Mouse (Mus musculus): ENCODE measurements around the gene Ism2. TPM values are rescaled to one million over a fixed set of nuclear protein-coding genes. Genes with fewer than 3 reads are reported as not detected.
A peak's percentile ranks its signal among the peaks of the same experiment; 100 is the strongest.

The Ism2 gene
- polyA plus RNA-seq, 1 experiment from 2014 or later = 1.7 TPM

GRCm38 (mm10) chr12:87266108-87266826 lies 33.2 kb downstream of the Ism2 start, which contains the start of the genes Vipas39 and Ahsa1:
Gene Vipas39 (minus strand): TSS chr12:87266256.
Gene Ahsa1 (plus strand): TSS chr12:87266479.
- ATAC-seq (ENCODE audit: insufficient number of reproducible peaks, low FRiP score, low TSS enrichment, low read depth) = peak; percentile 96
- Histone ChIP-seq H3K4me3 (peak within 1 kb of the TSS; percentile 69), H3K27ac (peak within 1 kb of the TSS; percentile 90), H3K4me1 (peaks cover 8% of the 10 kb centered on the region), H3K9me3 (no peaks in the 10 kb centered on the region), H3K9ac (peak within 1 kb of the TSS; percentile 71), H3K4me2 (peak within 1 kb of the TSS; percentile 83), H3K27me3 (no peaks in the 10 kb centered on the region), H3K36me3 (peaks cover 46% of the 10 kb centered on the region)
- under 1% methylated on average over 31 of the region's 31 CpGs for WGBS

GRCm38 (mm10) chr12:87265444-87265843 lies 34.1 kb downstream of the Ism2 start:
- H3K4me3 ChIP-seq = peak overlapping the region; percentile 69
- WGBS = 14% methylated on average over 11 of the region's 11 CpGs
- peaks cover 46% of the 10 kb centered on the region for H3K36me3 ChIP-seq
- H3K4me1 ChIP-seq = peaks cover 8% of the 10 kb centered on the region
- no peak for ATAC-seq (ENCODE audit: insufficient number of reproducible peaks, low FRiP score, low TSS enrichment, low read depth)
- peak overlapping the region; percentile 90; the same call in 1 of the 2 replicates for H3K27ac ChIP-seq
- peak overlapping the region; percentile 53 for H3K4me2 ChIP-seq
- no peaks in the 10 kb centered on the region for H3K9me3 ChIP-seq
- peak overlapping the region; percentile 71 for H3K9ac ChIP-seq
- H3K27me3 ChIP-seq = no peaks in the 10 kb centered on the region

- 92% methylated on average over 8 of the region's 8 CpGs for WGBS
- Histone ChIP-seq H3K9ac (no peak overlapping the region), H3K4me2 (no peak overlapping the region), H3K4me3 (no peak overlapping the region), H3K36me3 (peaks cover 62% of the 10 kb centered on the region), H3K4me1 (no peaks in the 10 kb centered on the region; the same call in 1 of the 2 replicates), H3K27me3 (no peaks in the 10 kb centered on the region), H3K27ac (no peak overlapping the region), H3K9me3 (no peaks in the 10 kb centered on the region)
- ATAC-seq (ENCODE audit: insufficient number of reproducible peaks, low FRiP score, low TSS enrichment, low read depth) = no peak
Measured at GRCm38 (mm10) chr12:87260562-87260961, 38.9 kb downstream of the Ism2 start.

- Histone ChIP-seq H3K9me3 (no peaks in the 10 kb centered on the region), H3K27ac (no peak overlapping the region), H3K9ac (no peak overlapping the region), H3K4me3 (no peak overlapping the region), H3K4me2 (no peak overlapping the region), H3K4me1 (no peaks in the 10 kb centered on the region), H3K36me3 (peaks cover 84% of the 10 kb centered on the region), H3K27me3 (no peaks in the 10 kb centered on the region)
- 95% methylated on average over 5 of the region's 5 CpGs for WGBS
- ATAC-seq (ENCODE audit: insufficient number of reproducible peaks, low FRiP score, low TSS enrichment, low read depth) = no peak
Measured at GRCm38 (mm10) chr12:87256629-87257028, 42.9 kb downstream of the Ism2 start.

GRCm38 (mm10) chr12:87253878-87254277 lies 45.6 kb downstream of the Ism2 start:
- WGBS = 92% methylated on average over 6 of the region's 6 CpGs

GRCm38 (mm10) chr12:87250161-87250560 lies 49.3 kb downstream of the Ism2 start:
- H3K36me3 ChIP-seq = peaks cover 86% of the 10 kb centered on the region
- no peak overlapping the region for H3K9ac ChIP-seq
- H3K4me3 ChIP-seq = no peak overlapping the region
- no peak overlapping the region for H3K4me2 ChIP-seq
- ATAC-seq (ENCODE audit: insufficient number of reproducible peaks, low FRiP score, low TSS enrichment, low read depth) = no peak
- WGBS = 90% methylated on average over 6 of the region's 6 CpGs
- H3K27me3 ChIP-seq = no peaks in the 10 kb centered on the region
- H3K27ac ChIP-seq = no peak overlapping the region
- no peaks in the 10 kb centered on the region for H3K9me3 ChIP-seq
- H3K4me1 ChIP-seq = no peaks in the 10 kb centered on the region

More at GRCm38 (mm10) chr12:87253878-87254277, 45.6 kb downstream of the Ism2 start:
- Histone ChIP-seq H3K9me3 (no peaks in the 10 kb centered on the region), H3K27me3 (no peaks in the 10 kb centered on the region), H3K36me3 (peaks cover 93% of the 10 kb centered on the region), H3K27ac (no peak overlapping the region), H3K4me2 (no peak overlapping the region), H3K4me3 (no peak overlapping the region), H3K4me1 (no peaks in the 10 kb centered on the region), H3K9ac (no peak overlapping the region)
- no peak for ATAC-seq (ENCODE audit: insufficient number of reproducible peaks, low FRiP score, low TSS enrichment, low read depth)

- no peak for ATAC-seq (ENCODE audit: insufficient number of reproducible peaks, low FRiP score, low TSS enrichment, low read depth)
- no peaks in the 10 kb centered on the region for H3K27me3 ChIP-seq
- 97% methylated on average over 1 of the region's 1 CpGs for WGBS
- no peak within 1 kb of the TSS for H3K4me3 ChIP-seq
- H3K27ac ChIP-seq = no peak within 1 kb of the TSS
- peaks cover 44% of the 10 kb centered on the region for H3K36me3 ChIP-seq
- H3K4me2 ChIP-seq = no peak within 1 kb of the TSS
- no peak within 1 kb of the TSS for H3K9ac ChIP-seq
- no peaks in the 10 kb centered on the region for H3K4me1 ChIP-seq
- H3K9me3 ChIP-seq = no peaks in the 10 kb centered on the region
Measured at GRCm38 (mm10) chr12:87238632-87239031, 60.9 kb downstream of the Ism2 start, which contains the start of gene Noxred1. Gene Noxred1 (minus strand): TSS chr12:87238732.

GRCm38 (mm10) chr12:87236882-87237483 lies 62.5 kb downstream of the Ism2 start:
- Histone ChIP-seq H3K4me3 (no peak overlapping the region), H3K4me2 (no peak overlapping the region), H3K4me1 (no peaks in the 10 kb centered on the region), H3K27me3 (no peaks in the 10 kb centered on the region), H3K36me3 (peaks cover 36% of the 10 kb centered on the region), H3K9ac (no peak overlapping the region), H3K27ac (no peak overlapping the region), H3K9me3 (no peaks in the 10 kb centered on the region)
- no peak for ATAC-seq (ENCODE audit: insufficient number of reproducible peaks, low FRiP score, low TSS enrichment, low read depth)
- 72% methylated on average over 5 of the region's 5 CpGs for WGBS

GRCm38 (mm10) chr12:87230379-87230895 lies 69.1 kb downstream of the Ism2 start:
- ATAC-seq (ENCODE audit: insufficient number of reproducible peaks, low FRiP score, low TSS enrichment, low read depth) = no peak
- Histone ChIP-seq H3K9me3 (no peaks in the 10 kb centered on the region), H3K4me2 (no peak overlapping the region), H3K27ac (no peak overlapping the region), H3K36me3 (no peaks in the 10 kb centered on the region), H3K4me1 (no peaks in the 10 kb centered on the region), H3K9ac (no peak overlapping the region), H3K27me3 (no peaks in the 10 kb centered on the region), H3K4me3 (no peak overlapping the region)

GRCm38 (mm10) chr12:87229633-87230032 lies 69.9 kb downstream of the Ism2 start:
- H3K27ac ChIP-seq = no peak overlapping the region
- no peaks in the 10 kb centered on the region for H3K27me3 ChIP-seq
- no peak overlapping the region for H3K9ac ChIP-seq
- H3K4me3 ChIP-seq = no peak overlapping the region
- H3K4me2 ChIP-seq = no peak overlapping the region
- no peaks in the 10 kb centered on the region for H3K9me3 ChIP-seq
- ATAC-seq (ENCODE audit: insufficient number of reproducible peaks, low FRiP score, low TSS enrichment, low read depth) = no peak
- H3K36me3 ChIP-seq = no peaks in the 10 kb centered on the region
- H3K4me1 ChIP-seq = no peaks in the 10 kb centered on the region
- WGBS = 84% methylated on average over 2 of the region's 2 CpGs

All from limb, embryonic 15.5 days (tissue).